Mouse (Mus musculus) gastrocnemius, adult 18-20 months (tissue): Measurements from ENCODE around the gene Plagl1. TPM values are rescaled to one million over a fixed set of nuclear protein-coding genes. Genes with fewer than 3 reads are reported as not detected.

ENCODE experiments used
- DNase-seq: peaks from one replicate; pipeline ENCODE4 v3.0.0; 2021; ENCODE audit warnings: low spot score
- total RNA-seq, 2 experiments: library from RNA; stranded (reverse); gene quantifications; 2 replicates each; pipeline ENCODE4 v1.2.3; 2021

Plagl1 gene
- total RNA-seq, 2 experiments from 2014 or later = 0.88 to 1.1 TPM

DNA sequence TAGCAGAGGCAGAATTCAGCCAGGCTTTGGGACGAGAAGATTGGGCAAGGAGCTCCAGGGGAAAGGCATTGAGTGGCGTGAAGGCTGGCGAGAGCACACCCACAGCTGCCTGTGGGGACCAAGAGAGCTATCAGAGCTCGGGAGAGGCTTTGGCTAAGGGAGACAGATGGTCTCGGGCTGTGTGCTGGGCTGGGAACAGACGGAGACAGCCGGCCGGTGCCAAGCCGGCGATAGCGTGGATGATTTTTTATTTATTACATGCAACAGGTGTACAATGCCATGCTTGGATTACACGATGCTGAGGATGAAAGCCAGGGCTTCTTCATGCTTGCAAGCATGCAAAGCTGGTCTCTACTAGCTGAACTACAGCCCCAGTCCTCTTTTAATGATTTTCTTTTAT lies 22.2 kb downstream of the Plagl1 start:
- DNase-seq = no peak

DNA sequence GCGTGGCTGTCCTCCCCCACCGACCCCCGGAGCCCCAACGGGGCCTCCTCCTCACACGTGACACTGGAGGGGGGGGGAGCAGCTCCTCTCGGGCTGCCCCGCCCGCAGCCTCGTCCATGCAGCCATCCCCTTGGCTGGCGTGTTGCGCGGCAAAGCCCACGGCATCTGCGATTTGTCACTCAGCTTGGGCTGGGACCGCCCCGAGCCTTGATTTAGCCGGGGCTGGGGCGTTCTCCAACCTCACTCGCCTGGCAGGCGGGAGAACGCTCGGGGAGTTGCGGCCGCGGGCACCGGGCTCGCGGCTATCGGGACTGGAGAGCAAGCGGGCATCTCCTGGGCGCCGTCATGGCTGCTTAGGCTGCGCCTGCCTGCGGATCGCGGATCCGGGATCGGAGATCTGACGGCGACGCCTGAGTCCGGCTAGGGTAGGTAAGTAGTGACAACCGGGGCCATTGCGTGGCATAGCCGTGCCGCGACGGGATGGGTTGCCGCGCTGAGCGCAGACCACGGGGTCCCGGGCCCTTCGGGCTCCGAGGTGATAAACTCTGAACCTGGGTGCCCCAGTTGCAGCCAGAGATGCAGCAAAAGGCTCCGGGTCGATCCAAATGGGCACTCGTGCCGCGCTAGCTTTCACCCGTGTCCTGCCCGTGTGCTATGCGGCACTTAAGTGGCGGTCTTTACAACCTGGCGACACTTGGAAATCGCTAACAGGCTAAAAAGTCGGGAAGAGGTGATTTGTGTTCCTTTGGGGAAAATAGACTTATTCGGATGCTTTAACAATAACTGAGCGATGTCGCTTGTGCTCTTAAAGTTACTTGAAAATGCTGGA lies 30.5 kb downstream of the Plagl1 start:
- peak; percentile 33 for DNase-seq

- no peak for DNase-seq
Measured at GRCm38 (mm10) chr10:13092996-13093395, 32.7 kb downstream of the Plagl1 start.

DNA sequence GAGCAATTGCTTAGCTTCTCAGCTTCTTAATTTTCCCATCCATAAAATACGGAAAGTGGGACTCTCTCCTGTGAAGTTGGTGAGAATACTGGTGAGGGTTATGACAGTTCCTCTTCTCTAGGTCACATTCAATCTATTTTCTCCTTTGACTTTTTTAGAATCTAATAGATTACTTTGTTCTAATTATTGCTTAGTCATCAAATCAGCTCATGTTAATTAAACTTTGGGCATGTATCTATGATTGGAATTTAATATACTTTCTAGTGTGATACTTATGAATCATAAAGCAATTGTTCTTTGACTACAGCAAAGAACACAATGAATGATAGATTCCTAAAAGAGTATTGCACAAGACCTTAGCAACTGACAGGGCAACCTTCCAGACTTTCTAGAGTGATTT lies 38.6 kb downstream of the Plagl1 start:
- DNase-seq = no peak

- no peak for DNase-seq
Measured at GRCm38 (mm10) chr10:13100061-13100648, 39.9 kb downstream of the Plagl1 start.

GRCm38 (mm10) chr10:13102360-13102759 lies 42.1 kb downstream of the Plagl1 start:
- no peak for DNase-seq

DNA sequence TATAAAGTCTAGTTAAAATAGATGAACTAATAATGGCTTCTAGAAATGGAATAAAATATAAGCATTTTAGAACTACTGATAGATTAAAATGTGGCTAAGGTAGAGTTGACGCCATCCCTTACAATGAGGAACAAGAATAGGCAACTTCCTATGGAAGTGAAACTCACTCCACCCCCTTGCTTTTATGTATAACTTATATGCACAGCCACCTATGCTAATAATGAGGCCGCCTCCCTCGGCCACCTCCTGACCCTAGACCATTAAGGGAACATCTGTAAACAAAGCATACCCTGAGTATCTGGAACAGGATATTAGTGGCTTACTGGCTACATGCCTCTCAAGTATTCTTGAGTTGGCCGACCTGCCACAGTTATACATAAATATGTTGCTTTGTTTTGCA lies 43.5 kb downstream of the Plagl1 start:
- no peak for DNase-seq

- no peak for DNase-seq
Measured at GRCm38 (mm10) chr10:13106909-13107624, 46.8 kb downstream of the Plagl1 start.

DNA sequence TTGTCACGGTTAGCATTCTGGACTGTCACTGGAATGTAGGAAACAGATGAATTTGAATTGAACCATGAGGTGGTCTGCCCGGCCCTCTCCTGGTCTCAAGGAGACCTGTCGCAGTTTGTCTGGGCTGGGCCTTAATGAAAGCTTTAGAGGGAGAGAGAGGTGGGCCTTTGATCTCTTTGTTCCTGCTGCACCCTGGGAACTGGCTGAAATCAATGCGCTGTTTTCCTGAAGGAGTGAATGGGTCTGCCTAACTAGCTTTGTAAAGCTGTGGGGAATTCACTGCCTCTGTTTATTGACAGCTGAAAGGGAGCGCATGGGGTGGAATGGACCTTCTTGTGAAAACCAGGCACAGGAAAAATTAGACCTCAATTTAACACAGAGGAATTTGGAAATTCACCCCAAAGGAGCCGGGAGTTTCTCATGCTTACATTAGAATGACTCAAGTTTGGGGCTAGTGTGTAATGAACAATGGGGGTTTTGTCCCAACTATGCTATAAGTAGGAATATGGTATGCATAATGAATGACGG lies 47.8 kb downstream of the Plagl1 start:
- DNase-seq = no peak

- no peak for DNase-seq
Measured at GRCm38 (mm10) chr10:13108847-13109246, 48.5 kb downstream of the Plagl1 start.

DNA sequence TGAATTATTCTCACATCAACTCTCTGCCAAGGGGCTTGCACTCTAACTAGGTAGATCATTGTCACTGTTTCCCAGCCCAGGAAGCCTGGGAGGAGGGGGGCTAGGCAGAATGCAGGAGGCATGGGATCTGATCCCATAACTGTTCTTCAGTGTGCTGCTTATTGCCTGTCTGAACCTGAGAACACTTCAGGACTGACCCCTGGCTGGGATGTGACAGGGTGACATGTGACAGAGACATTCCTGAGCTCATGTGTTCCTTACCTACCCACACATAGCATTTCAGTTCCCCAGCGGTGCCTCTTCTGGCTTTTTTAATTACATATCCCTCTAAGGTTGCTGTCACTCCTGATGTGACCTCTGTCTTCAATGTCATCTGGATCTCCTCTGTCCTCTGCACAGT lies 49.5 kb downstream of the Plagl1 start:
- DNase-seq = no peak

DNA sequence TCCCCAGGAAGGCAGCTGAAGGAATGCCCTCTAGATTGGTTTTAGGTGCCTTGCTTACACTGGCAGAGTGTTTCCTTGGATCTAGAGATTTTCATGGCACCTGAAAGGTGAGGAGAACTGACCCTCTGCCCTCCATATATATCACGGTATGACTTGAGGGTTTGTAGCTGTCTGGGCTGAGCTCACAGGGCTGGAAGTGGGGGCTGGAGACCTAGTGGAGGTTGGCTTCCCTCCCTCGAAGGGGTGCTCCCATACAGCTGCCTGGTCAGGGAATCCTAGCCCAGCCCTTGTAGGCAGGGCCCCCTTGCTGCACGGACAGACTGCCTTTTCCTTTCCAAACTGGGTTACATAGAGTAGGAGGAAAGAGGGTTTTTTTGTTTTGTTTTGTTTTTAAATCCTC lies 52.5 kb downstream of the Plagl1 start:
- no peak for DNase-seq

GRCm38 (mm10) chr10:13113641-13114040 lies 53.3 kb downstream of the Plagl1 start:
- no peak for DNase-seq

- DNase-seq = no peak
Measured at GRCm38 (mm10) chr10:13115030-13115429, 54.7 kb downstream of the Plagl1 start.

DNA sequence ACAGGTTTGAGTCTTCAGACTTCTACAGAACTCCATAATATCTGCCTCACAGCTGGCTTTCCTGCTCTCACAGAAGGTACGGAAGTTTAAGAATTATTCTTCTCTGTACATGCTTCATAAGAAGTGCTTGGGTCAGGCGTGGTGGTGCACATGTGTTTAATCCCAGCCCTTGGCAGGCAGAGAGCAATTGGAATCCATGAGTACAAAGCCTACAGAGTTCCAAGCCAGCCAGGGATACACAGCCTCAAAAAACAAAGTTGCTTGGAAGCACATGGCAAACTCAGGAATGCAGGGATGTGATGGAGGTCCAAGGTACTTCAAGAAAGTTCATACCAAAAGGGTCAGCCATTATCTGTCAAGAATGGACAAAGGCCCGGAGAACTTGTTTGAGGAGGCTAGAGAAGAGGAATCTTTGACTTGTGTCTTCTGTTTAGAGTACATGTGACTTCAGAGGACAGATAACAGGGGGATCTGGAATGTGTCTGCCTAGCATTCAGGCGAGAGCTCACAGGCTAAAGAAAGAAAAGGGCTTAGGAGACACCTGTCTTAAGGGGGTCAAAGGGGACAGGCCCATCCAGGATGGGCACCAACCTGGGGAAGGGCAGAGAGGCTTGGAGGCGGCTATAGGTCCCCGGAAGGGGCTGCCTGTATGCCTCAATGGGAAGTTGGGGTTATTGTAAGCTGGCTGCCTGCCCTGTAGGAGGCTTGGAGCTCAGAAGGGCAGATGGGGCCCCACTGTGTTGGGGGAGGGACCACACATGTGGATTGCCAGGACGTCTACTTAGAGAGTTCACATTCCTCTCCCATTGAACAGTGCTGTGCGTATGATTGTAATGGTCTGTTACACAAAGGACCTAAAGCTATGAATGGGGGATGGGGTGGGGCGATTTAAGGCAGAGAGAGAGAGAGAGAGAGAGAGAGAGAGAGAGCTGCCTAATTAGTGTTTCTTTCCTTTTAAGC lies 56.7 kb downstream of the Plagl1 start:
- no peak for DNase-seq

- no peak for DNase-seq
Measured at GRCm38 (mm10) chr10:13118024-13118769, 57.9 kb downstream of the Plagl1 start.

DNA sequence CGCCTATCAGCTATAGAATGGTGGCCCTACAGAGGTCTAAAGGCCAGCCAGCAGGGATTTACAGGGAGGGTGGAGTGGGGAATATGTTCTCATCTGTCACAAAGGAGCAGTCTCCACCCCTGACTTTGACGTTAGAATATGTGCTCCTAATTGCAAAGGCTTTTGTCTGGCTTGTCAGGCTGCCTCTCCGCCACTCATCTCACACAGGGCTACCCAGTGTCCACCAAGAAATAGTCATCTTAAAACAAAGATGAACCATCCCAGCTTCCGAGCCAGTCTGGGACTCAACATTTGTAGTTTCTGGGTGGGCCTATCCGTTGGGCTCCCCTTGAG lies 58.4 kb downstream of the Plagl1 start:
- DNase-seq = no peak

DNA sequence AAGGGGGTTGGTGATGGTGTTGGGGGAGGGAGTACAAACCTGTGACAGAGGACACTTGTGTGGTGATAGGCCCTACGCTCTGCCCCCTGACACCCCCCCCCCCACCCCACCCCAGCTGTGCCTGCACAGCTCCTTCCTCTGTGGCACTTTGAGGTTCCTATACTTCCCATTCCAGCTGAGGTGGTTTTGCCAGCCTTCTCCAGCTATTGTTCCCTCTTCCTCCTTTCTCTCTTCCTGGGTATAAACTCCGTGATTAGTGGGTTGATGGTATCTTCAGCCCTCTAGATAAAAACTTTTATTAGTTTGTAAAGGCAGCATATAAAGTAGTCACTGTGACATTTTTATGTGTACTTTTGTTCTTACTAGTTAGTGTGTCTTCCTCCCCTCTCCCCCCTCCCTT lies 59.0 kb downstream of the Plagl1 start:
- DNase-seq = no peak

DNA sequence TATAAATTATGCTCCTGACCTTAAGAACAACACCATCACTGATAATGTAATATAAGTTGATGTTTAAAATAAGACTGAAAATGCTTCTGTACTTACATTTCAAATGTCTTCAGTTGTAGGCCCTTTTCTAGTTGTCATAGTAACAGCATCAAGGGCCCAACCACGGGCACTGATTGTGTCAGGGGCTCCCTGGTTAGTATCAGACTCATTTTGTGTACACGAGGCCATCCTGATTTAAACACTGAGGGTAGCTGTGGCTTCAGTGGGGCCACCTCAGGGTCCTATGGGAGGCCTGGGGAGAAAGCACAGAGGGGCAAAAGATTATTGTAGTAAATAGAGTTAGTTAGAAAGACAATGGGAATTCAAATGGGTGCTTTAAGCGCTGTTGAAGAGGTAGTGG lies 65.5 kb downstream of the Plagl1 start:
- no peak for DNase-seq

DNA sequence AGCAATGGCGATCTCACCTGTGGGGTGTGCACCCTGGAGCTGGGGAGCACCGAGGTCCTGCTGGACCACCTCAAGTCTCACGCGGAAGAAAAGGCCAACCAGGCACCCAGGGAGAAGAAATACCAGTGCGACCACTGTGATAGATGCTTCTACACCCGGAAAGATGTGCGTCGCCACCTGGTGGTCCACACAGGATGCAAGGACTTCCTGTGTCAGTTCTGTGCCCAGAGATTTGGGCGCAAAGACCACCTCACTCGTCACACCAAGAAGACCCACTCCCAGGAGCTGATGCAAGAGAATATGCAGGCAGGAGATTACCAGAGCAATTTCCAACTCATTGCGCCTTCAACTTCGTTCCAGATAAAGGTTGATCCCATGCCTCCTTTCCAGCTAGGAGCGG lies 67.0 kb downstream of the Plagl1 start:
- peak; percentile 3 for DNase-seq

GRCm38 (mm10) chr10:13127946-13128345 lies 67.6 kb downstream of the Plagl1 start:
- DNase-seq = no peak
